Mouse (Mus musculus): ENCODE results near the gene Stx6.

Gene Stx6

GRCm38 (mm10) chr1:155233931-155234607 lies 75.6 kb downstream of the Stx6 start:
- DNase-seq (ENCODE audit: low spot score in 2 of 2), result no peak

- DNase-seq (ENCODE audit: low spot score in 2 of 2), result no peak
Observed at GRCm38 (mm10) chr1:155235641-155236040, 77.1 kb downstream of the Stx6 start.

- DNase-seq (ENCODE audit: low spot score in 2 of 2), result no peak
Observed at GRCm38 (mm10) chr1:155236306-155237024, 78.0 kb downstream of the Stx6 start.

GRCm38 (mm10) chr1:155237390-155237789 lies 78.9 kb downstream of the Stx6 start:
- no peak for DNase-seq (ENCODE audit: low spot score in 2 of 2)

GRCm38 (mm10) chr1:155238126-155238525 lies 79.6 kb downstream of the Stx6 start:
- no peak for DNase-seq (ENCODE audit: low spot score in 2 of 2)

- DNase-seq (ENCODE audit: low spot score in 2 of 2), result no peak
Observed at GRCm38 (mm10) chr1:155239169-155239568, 80.7 kb downstream of the Stx6 start.

GRCm38 (mm10) chr1:155239962-155240717 lies 81.6 kb downstream of the Stx6 start:
- no peak for DNase-seq (ENCODE audit: low spot score in 2 of 2)

GRCm38 (mm10) chr1:155241701-155242487 lies 83.4 kb downstream of the Stx6 start:
- no peak for DNase-seq (ENCODE audit: low spot score in 2 of 2)

GRCm38 (mm10) chr1:155242488-155242745 lies 83.9 kb downstream of the Stx6 start:
- DNase-seq (ENCODE audit: low spot score in 2 of 2), result no peak

- peak in 1 of 2 experiments; percentile 6 for DNase-seq (ENCODE audit: low spot score in 2 of 2)
Observed at GRCm38 (mm10) chr1:155243797-155244770, 85.6 kb downstream of the Stx6 start, which contains the start of gene BC034090. Gene BC034090, minus strand, starts transcription at chr1:155244444.

- peak in 1 of 2 experiments; percentile 6 for DNase-seq (ENCODE audit: low spot score in 2 of 2)
Observed at GRCm38 (mm10) chr1:155244771-155245211, 86.3 kb downstream of the Stx6 start.

GRCm38 (mm10) chr1:155245516-155245915 lies 87.0 kb downstream of the Stx6 start:
- no peak for DNase-seq (ENCODE audit: low spot score in 2 of 2)

- DNase-seq (ENCODE audit: low spot score in 2 of 2), result no peak
Observed at GRCm38 (mm10) chr1:155247441-155247840, 88.9 kb downstream of the Stx6 start.

GRCm38 (mm10) chr1:155248041-155248440 lies 89.5 kb downstream of the Stx6 start:
- peak in 1 of 2 experiments; percentile 1 for DNase-seq (ENCODE audit: low spot score in 2 of 2)

- DNase-seq (ENCODE audit: low spot score in 2 of 2), result no peak
Observed at GRCm38 (mm10) chr1:155249896-155250295, 91.4 kb downstream of the Stx6 start.

GRCm38 (mm10) chr1:155250531-155251135 lies 92.1 kb downstream of the Stx6 start:
- DNase-seq (ENCODE audit: low spot score in 2 of 2), result no peak

GRCm38 (mm10) chr1:155251596-155251995 lies 93.1 kb downstream of the Stx6 start:
- DNase-seq (ENCODE audit: low spot score in 2 of 2), result peak in 1 of 2 experiments; percentile 1

- peak in 1 of 2 experiments; percentile 5 for DNase-seq (ENCODE audit: low spot score in 2 of 2)
Observed at GRCm38 (mm10) chr1:155252631-155253121, 94.2 kb downstream of the Stx6 start.

- DNase-seq (ENCODE audit: low spot score in 2 of 2), result peak in 1 of 2 experiments; percentile 3
Observed at GRCm38 (mm10) chr1:155253126-155253525, 94.6 kb downstream of the Stx6 start.

- no peak for DNase-seq (ENCODE audit: low spot score in 2 of 2)
Observed at GRCm38 (mm10) chr1:155254309-155254708, 95.8 kb downstream of the Stx6 start.
